Mouse (Mus musculus) limb, embryonic 13.5 days (tissue): Measurements from ENCODE around the gene Gnas. TPM values are rescaled to one million over a fixed set of nuclear protein-coding genes. Genes with fewer than 3 reads are reported as not detected.

Experiments
- microRNA counts: library from miRNA; unstranded; fragments of <30 nt; microRNA quantifications from one replicate; lab custom pipeline; 2016
- microRNA-seq: library from miRNA; unstranded; fragments of <30 nt; microRNA quantifications from one replicate; pipeline ENCODE4, GENCODE M21; 2016
- polyA plus RNA-seq: library from polyadenylated mRNA; unstranded; fragments of >200 nt; fragmentation: Nextera tagmentation; extraction: Ambion mirVana; gene quantifications from 2 replicates; pipeline ENCODE4 v1.2.1, GENCODE M21; 2015

Gnas gene
- polyA plus RNA-seq, 1 experiment from 2014 or later: 1,947 TPM

MicroRNAs within 50 kb of the gene (microRNA counts, 519-probe panel; counts per million panel counts)
- microRNA mmu-miR-296-3p (lab: Ali Mortazavi, UCI) (750 counts per million, percentile 3 among the panel's probes with 10 or more counts), microRNA mmu-miR-296-5p (lab: Ali Mortazavi, UCI) (4,187 counts per million, percentile 81 among the panel's probes with 10 or more counts), microRNA mmu-miR-298 (lab: Ali Mortazavi, UCI) (2,640 counts per million, percentile 40 among the panel's probes with 10 or more counts)

Small RNA genes lying within 50 kb of the gene (microRNA-seq; reads per million reads assigned to microRNA genes)
- gene Gm27591: not detected
- gene Mir296: 5,152 reads per million, percentile 91 among the genes with 10 or more reads in this experiment
- gene Mir298: 1,846 reads per million, percentile 81 among the genes with 10 or more reads in this experiment

Other genes with a start within 250 kb of the Gnas start
- gene Stx16, start 208.0 kb upstream of the Gnas start, polyA plus RNA-seq: 13.4 and 15.0 TPM in 2 replicates
- gene Npepl1, start 174.0 kb upstream of the Gnas start, polyA plus RNA-seq: 61.9 and 63.4 TPM in 2 replicates
- 21.5 and 25.3 TPM in 2 replicates for gene Gm20721, start 62.4 kb downstream of the Gnas start, polyA plus RNA-seq
- gene Nelfcd, start 131.5 kb downstream of the Gnas start, polyA plus RNA-seq: 144 and 148 TPM in 2 replicates
- gene Ctsz, start 154.7 kb downstream of the Gnas start, polyA plus RNA-seq: 166 and 177 TPM in 2 replicates
- gene Tubb1, start 166.4 kb downstream of the Gnas start, polyA plus RNA-seq: 2.2 and 3.1 TPM in 2 replicates
- 765 and 779 TPM in 2 replicates for gene Atp5e, start 179.8 kb downstream of the Gnas start, polyA plus RNA-seq
- 108 and 110 TPM in 2 replicates for gene Prelid3b, start 188.8 kb downstream of the Gnas start, polyA plus RNA-seq